Mouse (Mus musculus) MN1 (cell line): Measurements from ENCODE around the gene Ddx11.

Source experiments
- DNase-seq: peaks from one replicate; pipeline ENCODE4 v3.0.0-alpha.2; 2016; ENCODE audit warnings: low spot score

Ddx11 gene

GRCm38 (mm10) chr17:66123066-66123815 is at the start of gene Ddx11:
Gene Ddx11, plus strand, starts transcription at chr17:66123520.
- peak; percentile 96 for DNase-seq

GRCm38 (mm10) chr17:66073971-66074370 is 49.3 kb upstream of the Ddx11 start:
- peak; percentile 65 for DNase-seq

- DNase-seq: no peak
Measured at GRCm38 (mm10) chr17:66075827-66076173, 47.5 kb upstream of the Ddx11 start.

GRCm38 (mm10) chr17:66076174-66076927 is 47.0 kb upstream of the Ddx11 start:
- peak; percentile 67 for DNase-seq

- DNase-seq: peak; percentile 96
Measured at GRCm38 (mm10) chr17:66076934-66077333, 46.4 kb upstream of the Ddx11 start, which contains the start of gene Ankrd12. Gene Ankrd12, minus strand, starts transcription at chr17:66077089.

- peak; percentile 48 for DNase-seq
Measured at GRCm38 (mm10) chr17:66077437-66077850, 45.9 kb upstream of the Ddx11 start.

DNA sequence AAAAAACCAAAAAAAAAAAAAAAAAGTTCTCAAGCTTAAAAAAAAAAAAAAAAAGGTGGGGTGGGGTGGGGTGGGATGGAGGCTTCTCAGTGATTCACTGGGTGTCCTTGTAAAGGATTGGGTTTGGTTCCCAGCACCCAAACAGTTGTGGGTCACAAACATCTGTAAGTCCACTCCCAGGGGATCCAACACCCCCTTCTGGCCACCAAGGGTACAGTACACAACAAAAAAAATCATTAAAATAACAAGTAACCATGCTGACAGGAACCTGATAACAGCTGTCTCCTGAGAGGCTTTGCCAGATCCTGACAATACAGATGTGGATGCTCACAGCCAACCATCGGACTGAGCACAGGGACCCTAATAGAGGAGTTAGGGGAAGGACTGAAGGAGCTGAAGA is 38.8 kb upstream of the Ddx11 start:
- no peak for DNase-seq

DNA sequence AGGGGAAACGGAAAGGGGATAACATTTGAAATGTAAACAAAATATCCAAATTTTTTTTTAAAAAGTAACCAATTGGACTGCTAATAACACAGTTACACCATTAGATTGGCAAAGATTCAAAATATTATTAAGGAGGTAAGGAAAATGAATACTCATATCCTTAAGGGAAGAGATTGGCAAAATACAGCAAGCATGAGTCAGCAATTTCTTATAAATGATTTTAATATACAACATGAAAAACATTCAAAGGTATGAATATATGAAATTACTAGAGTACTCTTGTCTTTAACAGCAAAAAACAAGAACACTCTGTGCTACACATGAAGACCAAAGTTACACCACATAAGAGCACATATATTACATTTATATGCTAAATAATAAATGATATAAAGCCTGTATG is 38.3 kb upstream of the Ddx11 start:
- DNase-seq: no peak

GRCm38 (mm10) chr17:66090251-66090650 is 33.1 kb upstream of the Ddx11 start:
- DNase-seq: no peak

DNA sequence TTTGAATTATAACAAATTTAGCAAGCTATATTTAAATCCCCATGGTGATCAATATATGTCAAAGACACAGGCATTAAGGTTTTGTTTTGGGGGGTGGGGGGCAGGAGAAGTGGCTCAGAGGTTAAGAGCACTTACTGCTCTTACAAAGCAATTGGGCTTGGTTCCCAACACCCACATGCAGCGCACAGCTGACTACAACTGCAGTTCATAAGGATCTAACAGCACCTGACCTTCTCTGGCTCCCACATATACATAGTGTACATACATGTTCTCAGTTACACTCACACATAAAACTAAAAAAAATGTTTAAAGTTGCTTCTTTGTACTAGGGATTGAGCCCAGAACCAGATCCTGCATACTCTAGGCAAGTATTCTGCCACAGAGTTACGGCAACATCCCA is 31.9 kb upstream of the Ddx11 start:
- DNase-seq: no peak

DNA sequence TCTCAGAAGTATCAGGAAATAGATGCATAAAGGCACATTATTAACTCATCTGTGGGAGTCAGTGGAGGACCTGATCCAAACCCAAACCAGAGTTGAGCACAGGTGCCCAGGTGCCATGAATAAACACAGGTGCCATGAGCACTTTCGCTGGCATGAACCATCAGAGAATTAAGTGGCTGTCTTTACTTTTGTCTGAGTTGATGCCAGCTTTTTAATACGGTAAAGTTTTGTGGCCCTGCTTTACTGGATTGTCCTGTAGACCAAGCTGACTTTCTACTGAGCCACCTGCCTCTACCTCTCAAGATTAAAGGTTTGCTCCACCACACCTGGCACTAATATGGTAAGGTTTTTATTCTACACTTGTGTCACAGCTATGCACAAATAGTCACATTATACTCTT is 31.3 kb upstream of the Ddx11 start:
- no peak for DNase-seq

GRCm38 (mm10) chr17:66092664-66093063 is 30.7 kb upstream of the Ddx11 start:
- no peak for DNase-seq

- no peak for DNase-seq
Measured at GRCm38 (mm10) chr17:66100566-66101379, 22.5 kb upstream of the Ddx11 start.

DNA sequence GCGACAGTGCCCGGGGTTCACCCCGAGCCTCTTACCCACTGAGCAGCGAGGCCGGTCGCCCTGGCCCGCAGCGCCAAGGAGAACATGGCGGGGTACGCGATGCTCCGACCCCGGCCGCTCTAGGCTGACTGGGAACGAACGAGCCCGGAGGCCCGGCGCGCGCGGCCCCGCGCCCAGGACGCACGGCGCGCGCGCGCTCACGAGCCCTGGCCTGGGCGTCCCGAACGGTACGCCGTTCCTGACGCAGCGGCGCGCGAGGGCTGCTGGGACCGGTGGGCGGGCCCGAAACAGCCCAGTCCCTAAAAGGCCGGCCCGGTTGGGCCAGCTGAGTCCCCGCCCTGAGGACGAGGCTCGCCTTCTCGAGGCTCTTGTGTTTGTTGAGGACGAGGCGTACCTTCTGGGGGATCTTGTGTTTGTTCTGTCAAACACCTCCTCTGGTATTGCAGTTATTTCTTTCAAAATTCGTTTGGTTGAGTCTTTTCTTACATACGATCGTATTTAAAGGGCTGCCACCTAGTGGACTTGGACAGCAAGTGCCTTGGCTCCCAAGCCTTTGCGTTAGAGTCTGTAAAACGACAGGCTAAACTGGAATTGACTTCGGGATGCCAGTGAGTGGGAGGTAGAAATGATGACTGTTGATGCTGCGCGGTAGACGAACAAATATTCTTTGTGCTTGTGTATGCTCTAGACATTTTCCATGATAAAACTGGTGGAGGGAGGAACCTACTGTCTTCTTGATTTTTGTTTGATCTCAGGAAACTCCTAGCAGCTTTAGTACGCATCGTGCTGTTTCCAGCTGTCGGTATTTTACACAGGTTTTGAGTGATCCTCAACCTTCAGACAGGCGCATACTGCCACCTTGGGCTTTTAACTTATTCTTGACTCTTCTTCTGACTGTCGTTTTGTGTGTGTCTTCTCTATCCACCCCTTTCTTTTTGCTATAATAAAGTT is 21.7 kb upstream of the Ddx11 start, which contains the start of gene Ndufv2:
Ndufv2 (minus strand) TSS at position 180 of the 951 bp plus-strand sequence.
- peak; percentile 99 for DNase-seq

GRCm38 (mm10) chr17:66104076-66104475 is 19.2 kb upstream of the Ddx11 start:
- no peak for DNase-seq

DNA sequence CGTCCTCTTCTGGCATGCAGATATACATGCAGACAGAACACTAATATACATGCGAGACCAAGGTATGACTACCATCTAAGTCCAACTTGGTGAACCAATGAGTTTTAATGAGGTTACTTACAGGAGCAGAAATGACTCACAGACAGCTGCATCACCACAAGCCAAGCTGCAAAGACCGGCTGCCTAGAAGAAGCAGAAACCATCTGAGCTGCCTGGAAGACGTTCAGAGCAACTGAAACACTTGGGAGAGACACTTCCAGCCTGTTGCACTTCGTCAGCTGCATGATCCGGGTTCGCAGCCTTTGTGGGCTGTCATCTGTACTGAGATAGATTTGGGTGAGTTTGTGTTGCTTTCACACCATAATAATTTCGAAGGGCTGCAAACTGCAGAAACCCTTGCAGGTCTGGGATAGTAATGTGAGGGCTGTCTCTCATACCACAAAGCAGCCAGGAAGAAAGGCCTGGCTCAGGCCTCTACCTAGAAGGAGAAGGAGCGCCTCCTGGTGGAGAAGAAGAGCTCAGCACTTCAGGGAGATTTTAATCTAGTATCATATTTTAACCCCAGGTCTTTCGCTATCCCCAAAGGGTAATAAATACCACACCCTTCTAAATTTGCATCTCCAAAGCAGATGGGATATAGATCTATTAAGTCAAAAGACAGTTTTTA is 16.6 kb upstream of the Ddx11 start:
- peak; percentile 71 for DNase-seq

DNA sequence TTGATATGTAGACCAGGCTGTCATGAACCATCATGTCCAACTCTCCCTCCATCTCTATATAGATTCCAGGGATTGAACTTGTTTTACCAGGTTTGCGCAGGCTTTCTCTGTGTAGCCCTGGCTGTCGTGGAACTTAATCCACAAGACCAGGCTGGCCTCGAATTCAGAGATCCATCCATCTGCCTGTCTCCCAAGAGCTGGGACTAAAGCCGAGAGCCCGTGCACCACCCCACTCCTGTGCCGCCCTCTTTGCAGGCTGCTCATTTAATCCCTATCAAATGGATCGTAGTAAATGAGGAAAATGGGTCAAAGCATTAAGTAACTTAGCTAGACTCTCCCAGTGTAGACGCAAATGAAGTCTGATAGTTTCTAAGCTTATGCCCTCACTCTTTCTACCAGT is 15.9 kb upstream of the Ddx11 start:
- DNase-seq: no peak

DNA sequence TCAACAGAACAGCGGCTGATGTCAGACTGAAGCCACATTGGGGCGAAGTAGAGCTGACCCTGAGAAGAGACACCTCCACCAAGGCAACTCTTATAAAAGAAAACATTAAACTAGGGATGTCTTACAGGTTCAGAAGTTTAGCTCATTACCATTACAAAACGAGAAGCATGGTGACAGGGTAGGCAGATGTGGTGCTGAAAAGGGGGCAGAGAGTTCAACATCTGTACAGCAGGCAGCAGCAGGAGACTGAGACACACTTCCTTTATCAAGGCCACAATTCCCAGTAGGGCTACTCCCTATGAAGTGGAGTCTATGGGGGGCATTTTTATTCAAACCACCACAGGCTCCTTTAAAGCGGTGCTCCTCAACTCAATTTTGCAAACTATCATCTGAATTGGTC is 15.1 kb upstream of the Ddx11 start:
- no peak for DNase-seq

GRCm38 (mm10) chr17:66110746-66111145 is 12.6 kb upstream of the Ddx11 start:
- DNase-seq: peak; percentile 49

DNA sequence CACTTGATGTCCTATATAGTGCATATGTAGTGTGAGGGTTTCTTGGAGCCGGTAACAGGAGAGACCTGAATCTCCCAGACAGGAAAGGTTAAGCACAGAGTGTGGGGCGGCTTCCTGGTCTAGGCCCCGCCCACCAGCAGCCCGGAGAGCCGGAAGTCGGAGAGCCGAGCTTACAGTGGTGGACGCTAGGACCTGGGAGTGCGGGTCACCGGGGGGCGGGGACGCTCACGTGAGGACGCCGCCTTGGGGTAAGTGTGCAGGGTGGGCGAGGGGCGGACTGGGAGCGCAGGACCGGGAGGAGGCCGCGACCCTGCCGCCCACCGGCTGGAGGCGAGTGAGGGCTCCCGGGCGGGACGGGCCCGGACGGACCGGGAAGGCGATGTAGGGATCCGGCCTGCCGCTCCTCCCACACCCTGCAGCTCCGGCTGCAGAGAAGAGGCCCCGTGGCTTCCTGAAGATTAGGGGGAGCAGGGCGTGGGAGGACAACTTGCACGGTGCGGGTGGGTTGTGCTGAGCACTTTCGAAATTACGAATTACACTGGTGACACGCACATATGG is 11.8 kb upstream of the Ddx11 start, which contains the start of gene Washc1:
Washc1 (plus strand) TSS at position 144 of the 558 bp plus-strand sequence.
- peak; percentile 92 for DNase-seq
